Mouse (Mus musculus): ENCODE measurements around the gene Prcp. TPM values are rescaled to one million over a fixed set of nuclear protein-coding genes. Genes with fewer than 3 reads are reported as not detected.

Prcp gene
- total and polyA plus RNA-seq, 3 experiments: 12.9 to 42.5 (median 41.2) TPM

- TF ChIP-seq TAL1 (conservative IDR thresholded peaks at IDR 0.05; ENCODE audit: low read depth, low read length) (no peak), GATA1 (IDR thresholded peaks at IDR 0.05; ENCODE audit: borderline replicate concordance, low read length) (no peak), GATA2 (IDR thresholded peaks at IDR 0.05; ENCODE audit: borderline replicate concordance, low read depth, low read length) (no peak), CTCF (IDR thresholded peaks at IDR 0.05; ENCODE audit: low read depth, low read length) (no peak), POLR2AphosphoS5 (IDR thresholded peaks at IDR 0.05; ENCODE audit: insufficient replicate concordance, low read depth, low read length) (no peak)
- Histone ChIP-seq H3K4me1 (ENCODE audit: insufficient read depth, low read depth, low read length) (no peaks in the 10 kb centered on the region), H3K27me3 (ENCODE audit: insufficient read depth, low read length) (no peaks in the 10 kb centered on the region), H3K4me3 (ENCODE audit: low read depth, low read length) (no peak overlapping the region), H3K36me3 (replicated peaks) (no peaks in the 10 kb centered on the region), H3K9me3 (replicated peaks) (no peaks in the 10 kb centered on the region)
- ATAC-seq (ENCODE audit: extremely low read depth, insufficient number of reproducible peaks, low FRiP score, poor library complexity, severe bottlenecking) (no peak), DNase-seq (ENCODE audit: low spot score) (no peak)
Measured at GRCm38 (mm10) chr7:92837226-92837625, 37.0 kb upstream of the Prcp start.

- Histone ChIP-seq H3K4me3 (ENCODE audit: low read depth, low read length) (no peak overlapping the region), H3K4me1 (ENCODE audit: insufficient read depth, low read depth, low read length) (no peaks in the 10 kb centered on the region), H3K36me3 (replicated peaks) (no peaks in the 10 kb centered on the region), H3K27me3 (ENCODE audit: insufficient read depth, low read length) (no peaks in the 10 kb centered on the region), H3K9me3 (replicated peaks) (no peaks in the 10 kb centered on the region)
- no peak for ATAC-seq (ENCODE audit: extremely low read depth, insufficient number of reproducible peaks, low FRiP score, poor library complexity, severe bottlenecking)
- no peak for DNase-seq (ENCODE audit: low spot score)
- TF ChIP-seq GATA1 (IDR thresholded peaks at IDR 0.05; ENCODE audit: borderline replicate concordance, low read length): no peak
- no peak for TF ChIP-seq CTCF (IDR thresholded peaks at IDR 0.05; ENCODE audit: low read depth, low read length)
- TF ChIP-seq POLR2AphosphoS5 (IDR thresholded peaks at IDR 0.05; ENCODE audit: insufficient replicate concordance, low read depth, low read length): no peak
- no peak for TF ChIP-seq GATA2 (IDR thresholded peaks at IDR 0.05; ENCODE audit: borderline replicate concordance, low read depth, low read length)
- TF ChIP-seq TAL1 (conservative IDR thresholded peaks at IDR 0.05; ENCODE audit: low read depth, low read length): no peak
Measured at GRCm38 (mm10) chr7:92837907-92838306, 36.4 kb upstream of the Prcp start.

GRCm38 (mm10) chr7:92842254-92842653, 32.0 kb upstream of the Prcp start:
- TF ChIP-seq GATA2 (IDR thresholded peaks at IDR 0.05; ENCODE audit: borderline replicate concordance, low read depth, low read length) (no peak), GATA1 (IDR thresholded peaks at IDR 0.05; ENCODE audit: borderline replicate concordance, low read length) (no peak), TAL1 (conservative IDR thresholded peaks at IDR 0.05; ENCODE audit: low read depth, low read length) (no peak), CTCF (IDR thresholded peaks at IDR 0.05; ENCODE audit: low read depth, low read length) (no peak), POLR2AphosphoS5 (IDR thresholded peaks at IDR 0.05; ENCODE audit: insufficient replicate concordance, low read depth, low read length) (no peak)
- Histone ChIP-seq H3K4me1 (ENCODE audit: insufficient read depth, low read depth, low read length) (no peaks in the 10 kb centered on the region), H3K36me3 (replicated peaks) (no peaks in the 10 kb centered on the region), H3K4me3 (ENCODE audit: low read depth, low read length) (no peak overlapping the region), H3K9me3 (replicated peaks) (no peaks in the 10 kb centered on the region), H3K27me3 (ENCODE audit: insufficient read depth, low read length) (no peaks in the 10 kb centered on the region)
- ATAC-seq (ENCODE audit: extremely low read depth, insufficient number of reproducible peaks, low FRiP score, poor library complexity, severe bottlenecking): no peak
- no peak for DNase-seq (ENCODE audit: low spot score)

- no peak for TF ChIP-seq POLR2AphosphoS5 (IDR thresholded peaks at IDR 0.05; ENCODE audit: insufficient replicate concordance, low read depth, low read length)
- no peak for TF ChIP-seq TAL1 (conservative IDR thresholded peaks at IDR 0.05; ENCODE audit: low read depth, low read length)
- TF ChIP-seq GATA1 (IDR thresholded peaks at IDR 0.05; ENCODE audit: borderline replicate concordance, low read length): no peak
- TF ChIP-seq GATA2 (IDR thresholded peaks at IDR 0.05; ENCODE audit: borderline replicate concordance, low read depth, low read length): no peak
- TF ChIP-seq CTCF (IDR thresholded peaks at IDR 0.05; ENCODE audit: low read depth, low read length): no peak
- no peaks in the 10 kb centered on the region for H3K27me3 ChIP-seq (ENCODE audit: insufficient read depth, low read length)
- H3K4me3 ChIP-seq (ENCODE audit: low read depth, low read length): no peak overlapping the region
- no peak for ATAC-seq (ENCODE audit: extremely low read depth, insufficient number of reproducible peaks, low FRiP score, poor library complexity, severe bottlenecking)
- no peaks in the 10 kb centered on the region for H3K9me3 ChIP-seq (replicated peaks)
- DNase-seq (ENCODE audit: low spot score): no peak
- no peaks in the 10 kb centered on the region for H3K4me1 ChIP-seq (ENCODE audit: insufficient read depth, low read depth, low read length)
- H3K36me3 ChIP-seq (replicated peaks): no peaks in the 10 kb centered on the region
Measured at GRCm38 (mm10) chr7:92848246-92848645, 26.0 kb upstream of the Prcp start.

GRCm38 (mm10) chr7:92866526-92866925, 7.7 kb upstream of the Prcp start:
- H3K36me3 ChIP-seq (replicated peaks): peaks cover 62% of the 10 kb centered on the region

GRCm38 (mm10) chr7:92870161-92870560, 4.1 kb upstream of the Prcp start:
- peaks cover 21% of the 10 kb centered on the region for H3K4me1 ChIP-seq (ENCODE audit: insufficient read depth, low read depth, low read length)
- DNase-seq (ENCODE audit: low spot score) (no peak), ATAC-seq (ENCODE audit: extremely low read depth, insufficient number of reproducible peaks, low FRiP score, poor library complexity, severe bottlenecking) (no peak)
- TF ChIP-seq GATA2 (IDR thresholded peaks at IDR 0.05; ENCODE audit: borderline replicate concordance, low read depth, low read length): no peak
- TF ChIP-seq CTCF (IDR thresholded peaks at IDR 0.05; ENCODE audit: low read depth, low read length): no peak
- TF ChIP-seq TAL1 (conservative IDR thresholded peaks at IDR 0.05; ENCODE audit: low read depth, low read length): no peak
- TF ChIP-seq POLR2AphosphoS5 (IDR thresholded peaks at IDR 0.05; ENCODE audit: insufficient replicate concordance, low read depth, low read length): no peak
- TF ChIP-seq GATA1 (IDR thresholded peaks at IDR 0.05; ENCODE audit: borderline replicate concordance, low read length): no peak
- no peak overlapping the region for H3K4me3 ChIP-seq (ENCODE audit: low read depth, low read length)
- peaks cover 38% of the 10 kb centered on the region for H3K36me3 ChIP-seq (replicated peaks)
- H3K9me3 ChIP-seq (replicated peaks): peaks cover 4% of the 10 kb centered on the region; the same call in 1 of the 2 replicates
- no peaks in the 10 kb centered on the region for H3K27me3 ChIP-seq (ENCODE audit: insufficient read depth, low read length)

More at GRCm38 (mm10) chr7:92866526-92866925, 7.7 kb upstream of the Prcp start:
- peaks cover 8% of the 10 kb centered on the region for H3K4me1 ChIP-seq (ENCODE audit: insufficient read depth, low read depth, low read length)
- DNase-seq (ENCODE audit: low spot score) (no peak), ATAC-seq (ENCODE audit: extremely low read depth, insufficient number of reproducible peaks, low FRiP score, poor library complexity, severe bottlenecking) (no peak)
- no peak for TF ChIP-seq CTCF (IDR thresholded peaks at IDR 0.05; ENCODE audit: low read depth, low read length)
- TF ChIP-seq GATA2 (IDR thresholded peaks at IDR 0.05; ENCODE audit: borderline replicate concordance, low read depth, low read length): no peak
- TF ChIP-seq POLR2AphosphoS5 (IDR thresholded peaks at IDR 0.05; ENCODE audit: insufficient replicate concordance, low read depth, low read length): no peak
- no peak for TF ChIP-seq TAL1 (conservative IDR thresholded peaks at IDR 0.05; ENCODE audit: low read depth, low read length)
- TF ChIP-seq GATA1 (IDR thresholded peaks at IDR 0.05; ENCODE audit: borderline replicate concordance, low read length): no peak
- H3K9me3 ChIP-seq (replicated peaks): peaks cover 4% of the 10 kb centered on the region; the same call in 1 of the 2 replicates
- H3K4me3 ChIP-seq (ENCODE audit: low read depth, low read length): no peak overlapping the region
- no peaks in the 10 kb centered on the region for H3K27me3 ChIP-seq (ENCODE audit: insufficient read depth, low read length)

Measured in G1E (cell line).